Mouse (Mus musculus) ovary, adult 18-20 months (tissue): Measurements from ENCODE around the gene Nacc2.

Experiments
- DNase-seq: peaks from one replicate; pipeline ENCODE4 v3.0.0; 2022; ENCODE audit warnings: low spot score, mixed read lengths

The Nacc2 gene

DNA sequence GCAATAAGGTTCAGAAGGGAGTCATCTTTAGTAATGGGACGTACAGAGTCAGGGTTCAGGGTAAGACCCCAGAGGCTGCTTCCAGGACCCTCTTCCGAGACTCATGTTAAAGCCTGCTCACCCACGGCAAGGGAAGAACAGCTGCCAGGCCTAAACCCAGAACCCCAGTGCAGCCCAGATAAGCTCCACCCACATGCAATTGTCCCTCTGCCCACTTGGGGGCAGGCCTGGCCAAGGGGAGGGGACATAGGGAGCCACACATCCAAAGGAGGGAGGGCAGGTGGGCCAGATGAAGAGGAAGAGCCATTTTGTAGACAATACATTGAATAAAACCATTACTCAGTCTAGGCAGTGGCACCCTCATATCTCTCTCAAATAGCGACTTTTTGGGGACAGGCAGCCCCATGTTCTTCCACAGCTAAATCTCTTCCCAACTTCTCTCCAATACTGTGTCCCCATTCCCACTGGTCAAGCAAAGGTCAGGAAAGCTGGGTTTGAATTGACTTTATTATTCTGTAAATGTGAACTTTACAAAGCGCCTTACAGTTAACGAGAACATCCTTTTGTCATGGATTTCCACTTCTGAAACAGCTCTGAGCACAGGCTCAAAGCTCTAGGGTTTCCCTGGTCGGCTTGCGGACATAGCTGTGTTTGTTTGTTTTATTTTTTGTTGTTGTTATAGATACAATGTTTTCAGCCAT, 67.8 kb downstream of the Nacc2 start:
- DNase-seq, result peak; percentile 51

DNA sequence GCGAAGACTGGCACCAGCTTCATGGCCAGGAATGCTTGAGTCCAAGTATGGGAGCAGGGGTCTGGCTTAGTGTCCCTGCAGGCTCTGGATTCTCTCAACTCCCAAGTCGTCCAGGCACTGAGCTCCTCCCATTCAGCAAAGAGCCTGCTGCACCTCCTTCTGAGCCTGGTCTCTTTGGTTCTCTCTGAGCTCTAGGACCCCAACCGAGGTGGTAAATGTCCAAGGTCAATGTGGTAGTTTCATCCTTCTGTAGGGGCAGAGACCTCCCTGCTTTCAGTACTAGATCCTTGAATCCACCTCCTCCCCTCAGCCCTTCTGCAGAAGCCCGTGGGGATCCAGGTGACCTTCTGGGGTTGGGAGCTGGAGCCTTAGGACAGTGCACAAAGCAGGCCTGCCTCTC, 70.2 kb downstream of the Nacc2 start:
- DNase-seq, result no peak

DNA sequence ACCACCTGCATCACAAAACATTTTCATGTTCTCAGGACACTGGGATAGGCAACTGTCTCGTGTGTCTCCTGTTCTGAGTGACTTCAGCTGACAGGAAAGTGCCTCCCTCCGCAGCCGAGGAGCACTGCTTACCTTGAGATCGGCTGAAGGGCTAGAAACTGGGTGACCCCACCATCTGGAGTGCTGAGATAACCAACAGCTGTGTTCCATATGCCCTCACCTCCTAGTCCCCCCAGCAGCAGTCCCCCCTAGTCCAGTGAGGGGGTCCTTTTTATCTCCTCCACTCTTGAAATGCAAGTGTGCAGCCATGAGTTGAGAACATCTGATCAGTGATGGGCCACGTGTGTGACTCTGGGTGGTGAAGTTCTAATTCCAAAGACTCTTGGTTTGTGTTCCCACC, 74.2 kb downstream of the Nacc2 start:
- no peak for DNase-seq

DNA sequence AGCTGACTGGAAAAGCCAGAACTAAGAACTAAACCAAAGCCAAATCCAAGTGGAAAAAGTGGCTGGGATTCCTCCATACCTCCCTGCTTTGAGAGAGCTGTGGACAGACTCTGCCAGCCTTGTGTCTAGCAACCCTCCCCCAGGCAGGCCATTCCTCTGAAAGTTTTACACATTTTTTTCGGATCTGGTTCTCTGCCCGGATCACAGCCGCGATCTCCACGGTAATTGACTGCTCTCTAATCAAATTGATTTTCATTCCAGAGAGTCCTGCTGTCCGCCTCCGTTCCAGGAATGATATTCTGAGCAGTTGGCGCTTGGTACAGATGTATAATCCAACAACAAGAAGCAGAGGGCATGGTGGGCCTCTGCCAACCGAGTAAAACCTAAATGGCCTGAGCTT, 78.8 kb downstream of the Nacc2 start:
- DNase-seq, result no peak

DNA sequence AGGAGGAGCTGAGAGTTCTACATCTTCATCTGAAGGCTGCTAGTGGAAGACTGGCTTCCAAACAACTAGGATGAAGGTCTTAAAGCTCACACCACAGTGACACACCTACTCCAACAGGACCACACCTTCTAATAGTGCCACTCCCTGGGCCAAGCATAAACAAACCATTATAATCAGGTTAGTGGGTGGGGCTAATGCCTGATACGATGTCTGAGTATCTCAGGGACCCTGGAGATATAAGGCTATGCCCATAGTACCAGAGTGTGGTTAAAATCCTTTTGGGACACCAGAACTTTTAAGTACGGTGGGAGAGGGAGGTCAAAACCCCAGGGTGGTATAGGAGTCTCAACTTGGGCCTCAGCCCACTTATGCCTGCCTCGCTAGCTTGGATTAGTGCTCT, 80.4 kb downstream of the Nacc2 start:
- no peak for DNase-seq

DNA sequence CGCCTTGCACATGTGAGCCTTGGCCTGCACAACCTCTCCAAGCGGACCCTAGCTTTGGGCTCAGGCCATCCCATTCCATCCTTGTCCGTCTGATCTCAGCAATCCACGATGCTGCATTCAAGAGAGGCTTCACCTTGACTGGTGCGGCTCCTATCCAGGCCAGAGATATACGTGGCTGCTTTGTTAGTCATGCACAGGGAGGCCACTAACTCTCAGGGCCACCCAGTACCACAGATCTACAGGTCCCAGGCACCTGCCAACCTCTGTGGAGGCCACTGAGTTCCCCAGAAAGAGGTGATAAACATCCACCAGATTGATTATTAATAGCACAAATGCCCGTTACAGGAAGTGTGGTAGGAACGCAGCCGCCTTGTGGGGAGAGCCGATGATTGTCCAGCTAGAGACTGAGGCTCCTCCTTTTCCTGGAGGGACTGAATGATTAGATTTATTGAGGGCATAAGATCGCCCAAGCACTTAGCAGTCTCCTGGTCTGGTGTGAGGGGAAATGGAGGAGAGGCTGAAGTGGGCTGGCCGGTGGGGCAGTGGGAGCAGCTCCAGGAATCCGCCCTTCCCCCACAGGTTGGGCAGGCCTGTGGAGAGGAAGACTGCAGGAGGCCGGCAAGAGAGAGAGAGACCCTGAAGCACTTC, 81.7 kb downstream of the Nacc2 start:
- DNase-seq, result no peak

DNA sequence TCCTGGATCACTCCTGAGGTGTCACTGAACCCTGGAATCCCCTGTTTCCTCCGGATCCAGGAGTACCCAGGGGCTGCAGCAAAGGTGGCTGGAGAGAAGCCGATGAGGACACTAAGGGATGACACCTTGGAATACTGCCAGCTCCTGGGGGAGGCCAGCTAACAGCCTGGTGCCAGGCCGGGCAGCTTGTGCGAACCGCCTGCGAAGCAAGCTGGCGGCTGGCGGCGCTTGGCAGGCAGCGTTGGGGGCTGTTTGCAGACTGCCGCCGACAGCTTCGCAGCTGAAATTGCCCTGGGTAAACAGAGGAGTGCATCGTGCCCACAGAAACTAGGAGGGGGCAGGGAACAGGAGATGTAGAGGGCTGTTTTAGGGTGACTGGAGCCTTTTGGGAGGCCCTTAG, 83.1 kb downstream of the Nacc2 start:
- DNase-seq, result peak; percentile 24

DNA sequence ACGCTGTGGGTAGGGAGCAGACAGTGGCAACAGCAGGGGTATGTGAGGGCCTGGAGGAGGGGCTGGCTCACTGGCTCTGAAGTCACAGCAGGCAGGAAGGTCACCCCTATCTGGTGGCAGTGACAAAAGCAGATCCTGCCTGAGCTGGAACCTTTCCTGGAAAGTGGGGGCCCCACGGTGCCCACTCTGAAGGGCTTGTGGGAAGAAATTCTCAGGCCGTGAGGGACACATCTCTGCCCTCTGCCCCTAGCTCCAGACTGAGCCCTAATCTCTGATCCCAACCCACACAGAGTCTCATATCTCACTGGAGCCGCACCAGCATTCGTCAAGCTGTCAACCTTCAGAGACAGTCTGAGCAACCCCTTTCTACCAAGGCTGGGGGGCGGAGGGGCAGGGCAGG, 85.6 kb downstream of the Nacc2 start:
- DNase-seq, result no peak

DNA sequence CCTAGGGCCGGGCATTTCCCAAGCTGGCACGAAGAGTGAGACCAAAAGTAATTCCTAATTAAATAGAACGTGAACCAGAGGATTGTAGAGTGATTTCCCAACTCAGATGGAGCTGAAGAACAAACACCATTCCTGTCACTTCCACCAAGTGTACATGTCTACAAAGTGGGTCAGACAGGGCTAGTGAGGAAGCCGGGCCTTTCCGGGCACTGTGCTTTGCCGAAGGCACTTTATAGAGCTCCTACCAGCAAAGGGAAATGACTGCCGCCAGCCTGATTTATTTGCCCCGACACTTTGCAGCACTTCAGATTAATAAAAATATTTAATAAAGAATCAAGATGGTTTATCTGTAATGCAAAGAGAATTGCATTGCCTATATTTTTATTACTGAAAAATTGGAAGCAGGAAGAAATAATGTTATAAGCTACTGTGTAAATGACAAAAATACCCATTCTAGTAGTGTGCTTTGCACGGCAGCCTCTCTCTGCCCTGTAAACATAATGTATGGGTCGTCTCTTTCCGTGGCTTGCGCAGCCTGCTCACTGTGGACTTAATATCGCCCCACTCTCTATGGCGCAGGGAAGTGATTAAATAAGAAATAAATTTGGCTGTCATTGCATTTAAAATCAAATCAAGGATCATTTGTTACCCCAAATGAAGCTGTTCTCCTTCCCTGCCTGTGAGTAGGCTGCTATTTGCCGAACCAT, 88.5 kb downstream of the Nacc2 start:
- no peak for DNase-seq

DNA sequence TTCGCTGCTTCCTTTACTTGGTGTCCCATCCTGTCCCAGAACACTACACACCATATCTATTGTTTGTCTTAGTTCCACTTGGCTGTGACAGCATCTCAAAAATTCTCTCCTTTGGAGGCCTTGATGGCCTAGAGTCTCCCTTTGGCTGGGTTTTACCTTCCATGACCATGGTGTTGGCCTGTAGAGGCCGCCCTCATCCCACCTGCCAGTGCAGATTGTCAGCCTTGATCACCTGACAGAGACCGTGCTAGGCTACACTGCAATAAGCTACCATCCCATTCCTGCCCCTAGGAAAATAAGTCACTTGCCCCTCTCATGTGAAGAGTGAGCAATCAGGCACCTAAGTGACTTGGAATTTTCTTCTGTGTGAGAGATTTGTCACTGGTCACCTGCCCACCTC, 92.7 kb downstream of the Nacc2 start:
- DNase-seq, result no peak

DNA sequence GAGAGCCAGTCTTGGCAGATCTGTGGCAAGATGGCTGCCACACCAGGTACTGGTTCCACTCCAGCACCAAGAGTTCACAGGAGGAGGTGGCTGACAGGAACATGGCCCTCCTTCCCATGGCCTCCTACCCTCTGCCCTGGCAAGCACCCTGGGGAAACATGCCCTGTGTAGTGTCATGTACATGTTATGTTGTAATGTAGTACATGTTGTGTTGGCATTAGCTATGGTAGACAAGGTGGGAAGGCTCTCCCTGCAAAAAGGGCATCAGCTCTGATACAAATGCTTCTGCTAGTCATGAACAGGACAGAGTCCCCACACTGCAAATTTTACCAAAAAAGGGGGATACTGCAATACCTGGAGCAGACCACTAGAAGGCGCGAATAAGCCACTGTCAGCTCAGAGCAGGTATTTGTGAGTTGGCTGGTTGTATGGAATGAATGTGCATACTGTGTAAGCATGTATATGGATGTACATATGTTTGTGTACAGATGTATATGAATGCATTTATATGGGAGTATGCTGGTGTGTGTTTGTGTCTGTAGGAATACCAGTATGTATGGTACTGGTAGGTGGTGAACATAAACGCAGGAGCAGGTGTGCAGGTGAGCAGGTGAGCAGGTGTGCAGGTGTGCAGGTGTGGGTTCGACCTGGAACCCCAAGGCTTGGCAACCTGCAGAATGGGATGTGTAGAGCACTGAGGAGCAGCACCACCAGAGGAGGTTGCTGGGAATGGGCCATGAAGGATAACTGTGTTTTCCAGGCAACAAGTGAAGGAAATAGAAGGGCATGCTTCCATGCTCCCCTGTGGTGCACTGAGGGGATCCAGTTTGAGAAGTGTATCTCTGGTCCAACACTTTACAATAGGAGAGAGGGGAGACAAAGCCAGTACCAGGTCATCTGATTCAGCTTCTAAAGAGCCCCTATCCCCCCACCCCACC, 98.6 kb downstream of the Nacc2 start:
- no peak for DNase-seq

DNA sequence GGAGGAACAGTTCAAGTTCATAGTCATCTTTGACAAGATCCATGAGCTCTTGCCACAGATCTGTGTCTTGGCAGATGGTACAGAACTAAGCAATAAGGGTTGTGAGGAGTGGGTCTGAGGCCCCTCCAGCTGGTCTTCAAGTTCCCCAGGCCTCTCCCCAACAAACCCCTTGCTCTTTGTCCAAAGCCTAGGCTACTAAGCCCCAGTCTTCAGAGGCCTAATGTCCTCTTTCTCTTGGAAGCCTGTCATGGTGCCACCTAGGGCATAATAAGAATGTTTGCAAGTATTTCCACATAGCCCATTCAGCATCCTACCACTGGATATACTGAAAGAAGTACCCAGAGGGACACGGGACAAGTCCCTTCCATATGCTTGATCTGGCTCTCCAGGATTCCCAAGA, 100.4 kb downstream of the Nacc2 start:
- no peak for DNase-seq

DNA sequence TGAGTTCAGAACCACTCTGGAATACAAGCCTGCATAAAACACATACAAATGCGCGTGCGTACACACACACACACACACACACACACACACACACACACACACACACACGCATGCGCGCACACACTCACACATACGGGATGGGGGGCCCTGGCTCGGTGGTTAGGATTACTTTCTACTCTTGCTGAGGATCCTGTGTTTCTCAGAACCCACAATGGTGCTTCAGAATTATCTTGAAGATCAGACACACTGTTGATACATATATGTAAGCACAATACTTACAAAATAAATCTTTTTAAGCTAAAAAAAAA, 100.8 kb downstream of the Nacc2 start:
- no peak for DNase-seq

DNA sequence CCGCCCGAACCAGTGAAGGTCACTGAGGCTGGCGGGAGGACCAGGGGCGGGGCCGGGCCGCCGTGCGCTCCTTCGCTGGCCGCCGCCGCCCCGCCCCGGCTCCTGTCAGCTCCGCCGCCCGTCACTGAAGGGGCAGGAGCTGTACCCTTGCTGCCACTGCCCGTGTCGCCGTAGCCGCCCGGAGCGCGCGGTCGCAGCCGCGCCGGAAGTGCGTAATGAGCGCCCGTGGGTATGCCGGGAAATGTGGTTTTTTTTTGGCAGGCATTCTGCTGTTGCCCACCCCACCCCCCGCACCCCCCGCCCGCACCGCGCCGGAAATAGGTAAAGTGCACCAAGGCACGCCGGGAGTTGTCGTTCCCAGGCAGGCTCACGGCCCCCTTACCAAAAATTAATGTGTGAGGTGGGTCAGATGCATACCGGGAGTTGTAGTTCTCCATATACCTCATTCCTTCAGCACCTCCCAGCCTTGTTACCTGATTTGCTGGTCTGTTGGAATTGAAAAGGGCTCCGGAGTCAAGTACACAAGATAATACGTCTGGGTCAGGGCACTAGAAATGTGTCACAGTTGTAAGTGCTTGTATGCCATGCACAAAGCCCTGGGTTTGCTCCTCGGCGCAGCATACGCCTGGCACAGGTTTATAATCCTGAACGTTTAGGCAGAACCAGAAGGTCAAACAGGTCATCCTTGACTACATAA, 101.3 kb downstream of the Nacc2 start, which contains the start of gene Ubac1:
Ubac1 (minus strand) TSS at position 187 of the 697 bp plus-strand sequence.
- peak; percentile 89 for DNase-seq

DNA sequence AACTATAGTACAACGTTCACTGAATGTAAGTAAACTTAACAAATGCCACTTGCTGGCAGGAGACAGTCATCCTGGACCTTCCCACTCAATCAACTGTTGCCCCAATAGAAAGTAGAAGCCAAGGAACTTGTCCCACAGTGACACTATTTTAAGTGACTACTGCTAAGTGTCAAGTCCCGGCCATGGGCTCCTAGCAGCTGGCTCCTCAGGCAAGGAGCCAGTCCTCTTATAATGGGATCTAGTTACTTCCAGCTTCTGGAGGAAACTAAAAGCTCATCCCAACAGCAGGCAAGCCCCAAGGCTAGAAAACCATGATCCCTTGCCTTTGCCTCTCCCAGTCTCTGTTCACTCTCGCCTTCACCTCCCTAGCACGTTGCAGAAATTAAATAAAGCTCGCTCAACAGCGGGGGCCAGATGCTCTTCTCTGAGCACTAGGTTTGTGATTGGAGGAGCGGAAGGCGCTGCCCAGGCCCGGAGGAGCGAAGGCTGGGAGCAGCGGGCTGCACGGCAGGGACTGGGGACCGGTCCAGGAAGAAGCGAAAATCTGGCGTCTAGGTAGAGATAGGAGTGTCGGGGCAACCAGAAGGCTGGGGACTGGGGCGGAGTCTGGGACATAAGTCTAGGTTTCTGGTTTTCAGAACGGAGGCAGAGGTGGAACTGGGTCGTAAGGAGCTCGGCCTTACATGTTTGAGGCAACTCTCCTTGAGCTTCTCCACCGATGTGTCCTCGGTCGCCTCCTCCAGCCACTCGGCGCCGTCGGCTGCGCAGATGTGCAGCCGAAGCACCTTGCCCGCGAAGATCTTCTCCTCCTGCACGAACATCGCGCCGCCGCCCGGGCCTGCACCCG, 102.1 kb downstream of the Nacc2 start:
- peak; percentile 17 for DNase-seq

DNA sequence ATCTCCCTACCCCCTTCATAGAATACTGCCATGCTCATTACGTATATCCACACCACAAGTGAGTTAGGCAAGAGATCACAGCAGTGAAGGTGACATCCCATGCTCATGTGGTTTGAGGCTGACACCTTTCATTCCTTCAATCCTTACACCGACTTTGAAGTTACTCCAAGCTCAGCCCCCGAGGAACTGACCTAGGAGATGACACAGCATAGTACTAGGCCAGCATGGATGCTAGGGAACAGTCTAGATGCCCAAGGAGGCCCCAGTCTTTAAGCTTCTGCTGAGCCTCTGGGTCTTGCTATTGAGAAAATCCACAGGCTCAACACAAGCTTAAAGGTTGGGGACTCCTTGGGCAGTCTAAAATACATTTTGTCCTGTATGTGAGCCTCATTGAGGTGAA, 103.1 kb downstream of the Nacc2 start:
- DNase-seq, result no peak

DNA sequence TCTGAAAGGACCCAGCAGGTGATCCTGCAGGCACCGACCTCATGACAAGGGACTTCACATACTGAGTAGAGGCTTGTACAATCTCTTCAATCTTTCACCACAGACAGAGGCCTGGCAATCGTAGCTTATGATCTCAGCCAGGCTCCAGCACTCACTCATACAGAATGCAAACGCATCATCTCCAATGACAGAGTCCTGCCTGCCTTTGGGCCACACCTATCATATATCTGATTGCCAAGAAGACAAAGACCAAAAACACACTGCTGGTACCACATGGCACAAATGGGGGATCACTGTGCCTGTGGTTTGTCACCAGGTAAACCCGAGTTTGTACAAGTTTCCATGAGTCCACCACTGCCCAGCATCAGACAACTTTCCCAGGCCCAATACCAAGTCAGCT, 105.7 kb downstream of the Nacc2 start:
- DNase-seq, result no peak

DNA sequence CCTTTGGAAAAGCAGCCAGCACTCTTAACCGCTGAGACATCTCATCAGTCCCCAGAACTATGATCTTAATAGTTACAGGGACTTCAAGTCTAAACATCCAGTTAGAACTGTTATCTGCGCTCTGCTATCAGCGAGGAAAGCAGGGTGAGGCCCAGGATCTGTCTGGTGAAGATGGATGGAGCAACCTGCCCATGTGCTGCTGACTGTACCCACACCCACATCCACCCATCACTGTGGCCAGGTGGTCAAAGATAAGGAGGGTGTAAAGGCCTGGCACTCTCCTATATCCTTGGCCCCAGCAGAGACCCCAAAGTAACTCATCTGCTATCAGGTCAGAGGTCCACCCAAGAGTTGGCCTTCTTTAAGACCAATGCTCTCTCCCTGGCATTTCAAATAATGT, 109.3 kb downstream of the Nacc2 start:
- no peak for DNase-seq

DNA sequence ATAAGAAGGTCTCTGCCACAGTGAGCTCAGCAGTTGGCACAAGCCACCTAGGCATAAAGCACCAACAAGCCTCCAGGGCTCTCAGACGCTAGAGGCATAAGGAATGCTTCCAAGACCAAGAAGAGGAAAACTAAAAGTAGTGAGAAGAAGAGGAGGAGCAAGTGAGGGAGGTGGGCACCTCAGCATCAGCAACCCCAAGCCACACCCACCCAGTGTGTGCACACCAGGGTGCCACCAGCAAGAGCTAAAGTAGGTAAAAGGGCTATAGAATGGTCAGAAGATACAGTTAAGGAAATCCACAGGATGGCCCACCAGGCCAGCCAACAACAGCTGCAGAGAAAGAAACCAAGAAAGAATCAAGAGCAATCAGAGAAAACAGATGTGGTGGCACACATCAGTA, 111.6 kb downstream of the Nacc2 start:
- DNase-seq, result no peak
